Mouse (Mus musculus) v-Abl transformed pro-B cells (cell line): ENCODE measurements around the gene Tcea3.

ENCODE experiments used
- in situ Hi-C, 2 experiments: fragments of 400-800 bp; cut with MboI; formaldehyde crosslinking; loops; one replicate each; pipeline ENCODE4 v1.15.1; 2025; ENCODE audit not compliant: unreplicated experiment in 2 of 2

Gene Tcea3

GRCm38 (mm10) chr4:136261912-136262311, 14.4 kb downstream of the Tcea3 start:
- in situ Hi-C loops = loop anchor here (5.0 to 25.0 kb wide), 4 partner anchors 50 to 575 kb away; partner anchors contain the start of genes Ephb2 (in 1 of the 2), Hnrnpr (in 1 of the 2) and Lactbl1 (in 1 of the 2)

- in situ Hi-C loops = loop anchor here (5.0 to 25.0 kb wide), 4 partner anchors 49 to 574 kb away; partner anchors contain the start of genes Ephb2 (in 1 of the 2), Hnrnpr (in 1 of the 2) and Lactbl1 (in 1 of the 2)
These were observed 16.0 kb downstream of the Tcea3 start for GRCm38 (mm10) chr4:136263555-136263954.

- in situ Hi-C loops = loop anchor here in 1 of 2 experiments (25.0 kb wide), 1 partner anchor 570 kb away; the partner anchor contains the start of gene Ephb2
These were observed 19.3 kb downstream of the Tcea3 start for GRCm38 (mm10) chr4:136266716-136267343.

- in situ Hi-C loops = loop anchor here in 1 of 2 experiments (25.0 kb wide), 1 partner anchor 568 kb away; the partner anchor contains the start of gene Ephb2
These were observed 21.4 kb downstream of the Tcea3 start for GRCm38 (mm10) chr4:136268912-136269311.

GRCm38 (mm10) chr4:136270648-136271047, 23.1 kb downstream of the Tcea3 start:
- in situ Hi-C loops = loop anchor here in 1 of 2 experiments (25.0 kb wide), 1 partner anchor 567 kb away; the partner anchor contains the start of gene Ephb2

- in situ Hi-C loops = no loop called here
These were observed 33.6 kb downstream of the Tcea3 start for GRCm38 (mm10) chr4:136281097-136281496.

GRCm38 (mm10) chr4:136281611-136282010, 34.1 kb downstream of the Tcea3 start:
- in situ Hi-C loops = no loop called here

- in situ Hi-C loops = no loop called here
These were observed 35.3 kb downstream of the Tcea3 start for GRCm38 (mm10) chr4:136282621-136283480.

- in situ Hi-C loops = no loop called here
These were observed 36.3 kb downstream of the Tcea3 start for GRCm38 (mm10) chr4:136283783-136284182.

- in situ Hi-C loops = no loop called here
These were observed 36.9 kb downstream of the Tcea3 start, which contains the start of gene Zfp46 for GRCm38 (mm10) chr4:136284455-136284854. Gene Zfp46 (plus strand): TSS chr4:136284683.

GRCm38 (mm10) chr4:136284891-136285290, 37.4 kb downstream of the Tcea3 start:
- in situ Hi-C loops = no loop called here

GRCm38 (mm10) chr4:136285348-136285810, 37.9 kb downstream of the Tcea3 start:
- in situ Hi-C loops = no loop called here

- in situ Hi-C loops = no loop called here
These were observed 38.4 kb downstream of the Tcea3 start for GRCm38 (mm10) chr4:136285811-136286371.

GRCm38 (mm10) chr4:136289918-136290780, 42.6 kb downstream of the Tcea3 start:
- in situ Hi-C loops = loop anchor here in 1 of 2 experiments (5.0 kb wide), 1 partner anchor 33 kb away; no protein-coding TSS in a partner anchor

GRCm38 (mm10) chr4:136290781-136291595, 43.5 kb downstream of the Tcea3 start:
- in situ Hi-C loops = loop anchor here in 1 of 2 experiments (5.0 kb wide), 1 partner anchor 34 kb away; no protein-coding TSS in a partner anchor

GRCm38 (mm10) chr4:136291692-136292091, 44.2 kb downstream of the Tcea3 start:
- in situ Hi-C loops = loop anchor here in 1 of 2 experiments (5.0 kb wide), 1 partner anchor 34 kb away; no protein-coding TSS in a partner anchor

- in situ Hi-C loops = no loop called here
These were observed 48.4 kb downstream of the Tcea3 start for GRCm38 (mm10) chr4:136295941-136296340.

GRCm38 (mm10) chr4:136302462-136302861, 54.9 kb downstream of the Tcea3 start:
- in situ Hi-C loops = no loop called here

GRCm38 (mm10) chr4:136304181-136304580, 56.7 kb downstream of the Tcea3 start:
- in situ Hi-C loops = no loop called here
